Mouse (Mus musculus) CD4-positive, CD25-positive, alpha-beta regulatory T cell, adult 4 months (primary cell): ENCODE results near the gene Ubap1l. TPM values are rescaled to one million over a fixed set of nuclear protein-coding genes. Genes with fewer than 3 reads are reported as not detected.
"Not testable (repeated sequence)": the region's sequence is repeated elsewhere in the genome, so short reads cannot be mapped to it uniquely, and the experiment has no call there.

Experiments
- ATAC-seq: one replicate; pipeline ENCODE4 v1.8.0; 2017
- polyA plus RNA-seq, 2 experiments: library from polyadenylated mRNA; unstranded; fragments of 100-300 nt; shearing (Covaris generic); gene quantifications; one replicate each; pipeline ENCODE4 v1.2.1; 2017

Gene Ubap1l
- polyA plus RNA-seq = not detected

- ATAC-seq = no peak
Measured at GRCm38 (mm10) chr9:65360641-65361448, at the start of gene Ubap1l. Gene Ubap1l, plus strand, starts transcription at chr9:65361041.

GRCm38 (mm10) chr9:65312669-65313357 lies 48.0 kb upstream of the Ubap1l start:
- ATAC-seq = no peak

GRCm38 (mm10) chr9:65313846-65314245 lies 47.0 kb upstream of the Ubap1l start:
- no peak for ATAC-seq

- no peak for ATAC-seq
Measured at GRCm38 (mm10) chr9:65322255-65322900, 38.5 kb upstream of the Ubap1l start.

GRCm38 (mm10) chr9:65325971-65326370 lies 34.9 kb upstream of the Ubap1l start:
- no peak for ATAC-seq

GRCm38 (mm10) chr9:65327371-65327770 lies 33.5 kb upstream of the Ubap1l start:
- no peak for ATAC-seq

GRCm38 (mm10) chr9:65333958-65334357 lies 26.9 kb upstream of the Ubap1l start:
- no peak for ATAC-seq

GRCm38 (mm10) chr9:65339146-65339545 lies 21.7 kb upstream of the Ubap1l start:
- no peak for ATAC-seq

GRCm38 (mm10) chr9:65340414-65340813 lies 20.4 kb upstream of the Ubap1l start:
- ATAC-seq = no peak

- ATAC-seq = not testable (repeated sequence)
Measured at GRCm38 (mm10) chr9:65345439-65345838, 15.4 kb upstream of the Ubap1l start.

- ATAC-seq = peak; percentile 83
Measured at GRCm38 (mm10) chr9:65345854-65346475, 14.9 kb upstream of the Ubap1l start, which contains the start of gene Pdcd7. Gene Pdcd7, plus strand, starts transcription at chr9:65346104.

- peak; percentile 68 for ATAC-seq
Measured at GRCm38 (mm10) chr9:65346476-65347111, 14.2 kb upstream of the Ubap1l start.

- no peak for ATAC-seq
Measured at GRCm38 (mm10) chr9:65347112-65347850, 13.6 kb upstream of the Ubap1l start.

- ATAC-seq = no peak
Measured at GRCm38 (mm10) chr9:65353251-65353650, 7.6 kb upstream of the Ubap1l start.

- no peak for ATAC-seq
Measured at GRCm38 (mm10) chr9:65356561-65356960, 4.3 kb upstream of the Ubap1l start.

- no peak for ATAC-seq
Measured at GRCm38 (mm10) chr9:65356971-65357370, 3.9 kb upstream of the Ubap1l start.

- ATAC-seq = no peak
Measured at GRCm38 (mm10) chr9:65358956-65359480, 1.8 kb upstream of the Ubap1l start.

GRCm38 (mm10) chr9:65363684-65364083 lies 2.8 kb downstream of the Ubap1l start:
- no peak for ATAC-seq

GRCm38 (mm10) chr9:65365721-65366120 lies 4.9 kb downstream of the Ubap1l start:
- no peak for ATAC-seq

GRCm38 (mm10) chr9:65371756-65372155 lies 10.9 kb downstream of the Ubap1l start:
- no peak for ATAC-seq

GRCm38 (mm10) chr9:65372449-65372848 lies 11.6 kb downstream of the Ubap1l start:
- ATAC-seq = no peak
